Comparison of ENCODE assay signal across 7 mouse cellular contexts in the genomic region with DNA sequence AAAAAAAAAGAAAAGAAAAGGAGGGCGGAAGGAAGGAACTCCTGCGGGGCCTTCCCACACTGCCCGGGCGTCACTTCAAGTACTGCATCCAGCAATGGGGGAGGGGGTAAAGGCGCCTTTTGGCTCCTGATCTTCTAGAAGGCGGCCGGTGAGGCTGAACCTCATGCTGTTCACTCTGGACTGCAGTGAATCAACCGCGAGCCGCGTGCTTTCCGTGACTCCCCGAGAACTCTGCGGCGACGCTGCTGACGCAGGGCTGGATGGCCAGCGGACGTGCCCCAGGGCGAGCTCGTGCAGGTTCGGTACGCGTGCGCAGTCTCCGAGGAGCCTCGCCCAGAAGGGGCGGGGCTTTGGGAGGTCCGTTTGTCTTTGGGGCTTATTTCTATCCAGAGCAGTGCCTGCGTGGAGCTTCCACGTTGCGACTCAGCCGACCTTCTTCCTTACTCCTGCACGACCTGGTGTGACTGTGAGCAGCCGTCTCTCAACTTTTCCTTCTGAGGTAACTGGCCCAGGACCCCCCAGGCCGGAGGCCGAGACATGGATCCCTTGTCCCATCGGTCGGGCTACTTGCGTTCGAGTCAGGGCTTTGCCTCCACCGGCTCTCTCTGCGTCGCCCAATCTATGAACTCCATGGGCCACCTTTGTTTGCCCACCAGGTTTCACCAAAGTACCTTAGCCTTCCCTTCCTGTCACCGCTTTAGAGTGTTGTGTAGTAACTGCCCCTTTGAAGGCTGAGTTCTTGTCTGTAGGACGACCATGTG. TPM values are rescaled to one million over a fixed set of nuclear protein-coding genes. Genes with fewer than 3 reads are reported as not detected.
DNase-seq lines count a peak whose midpoint lies in the region; ATAC-seq lines count a peak whose summit lies in the region.

A gene (plus strand): TSS at position 177 of the 761 bp plus-strand sequence.

- peak within 1 kb of the TSS; percentile 82 for H3K9ac ChIP-seq in intestine, embryonic 16.5 days (ENCODE audit: low read depth, low read length)
- H3K9ac ChIP-seq in midbrain, embryonic 11.5 days (ENCODE audit: low read length): peak within 1 kb of the TSS; percentile 80

- under 1% methylated on average over 46 of the region's 46 CpGs for WGBS in intestine, embryonic 16.5 days
- under 1% methylated on average over 46 of the region's 46 CpGs for WGBS in midbrain, embryonic 11.5 days

- ATAC-seq in intestine, embryonic 16.5 days: peak; percentile 97
- peak; percentile 98 for ATAC-seq in midbrain, embryonic 11.5 days (ENCODE audit: low FRiP score)

- no peaks in the 10 kb centered on the region for H3K9me3 ChIP-seq in intestine, embryonic 16.5 days (ENCODE audit: control insufficient read depth, low read length)
- H3K9me3 ChIP-seq in midbrain, embryonic 11.5 days (ENCODE audit: control insufficient read depth, low read length): no peaks in the 10 kb centered on the region

- no peaks in the 10 kb centered on the region for H3K27me3 ChIP-seq in intestine, embryonic 16.5 days (replicated peaks; ENCODE audit: control insufficient read depth, insufficient read depth, low read length)
- H3K27me3 ChIP-seq in midbrain, embryonic 11.5 days (ENCODE audit: control insufficient read depth, insufficient read depth, low read length): no peaks in the 10 kb centered on the region

- 0 out of 2 replicates have a peak, but pooled peaks cover 3% of the 10 kb centered on the region for H3K36me3 ChIP-seq in intestine, embryonic 16.5 days (ENCODE audit: control insufficient read depth, insufficient read depth, low read length)
- peaks cover 3% of the 10 kb centered on the region; the same call in 1 of the 2 replicates for H3K36me3 ChIP-seq in midbrain, embryonic 11.5 days (ENCODE audit: control insufficient read depth, insufficient read depth, low read length)

- peak; percentile 95 for DNase-seq in adrenal gland, adult 2 months
- peak; percentile 93 for DNase-seq in embryo, embryonic 11.5 days (ENCODE audit: low read depth, low spot score)
- peak; percentile 82 to 91 for DNase-seq in gastrocnemius, postnatal 4 days (ENCODE audit: low spot score in 2 of 2)
- DNase-seq in left cerebral cortex, postnatal 36 days (ENCODE audit: low spot score in 2 of 2): peak; percentile 88 to 90
- DNase-seq in midbrain, embryonic 11.5 days (ENCODE audit: low spot score, missing footprints): peak; percentile 99
- peak; percentile 96 for DNase-seq in skeletal muscle tissue, adult 2 months (ENCODE audit: low read depth, low spot score)

- peak within 1 kb of the TSS; percentile 68 for H3K4me2 ChIP-seq in intestine, embryonic 16.5 days (ENCODE audit: low read depth, low read length)
- peak within 1 kb of the TSS; percentile 77 for H3K4me2 ChIP-seq in midbrain, embryonic 11.5 days

- intact Hi-C loops in left cerebral cortex, postnatal 36 days (cut with DNase I): no loop called here

- H3K27ac ChIP-seq in intestine, embryonic 16.5 days (ENCODE audit: low read length): peak within 1 kb of the TSS; percentile 90
- peak within 1 kb of the TSS; percentile 27; the same call in 1 of the 2 replicates for H3K27ac ChIP-seq in midbrain, embryonic 11.5 days (ENCODE audit: low read depth, low read length)

- peaks cover 9% of the 10 kb centered on the region for H3K4me1 ChIP-seq in intestine, embryonic 16.5 days (ENCODE audit: control insufficient read depth, insufficient read depth, low read length)
- H3K4me1 ChIP-seq in midbrain, embryonic 11.5 days (ENCODE audit: control insufficient read depth, insufficient read depth, low read length): peaks cover 4% of the 10 kb centered on the region; the same call in 1 of the 2 replicates

- peak within 1 kb of the TSS; percentile 70 for H3K4me3 ChIP-seq in intestine, embryonic 16.5 days (ENCODE audit: low read length)
- peak within 1 kb of the TSS; percentile 65 for H3K4me3 ChIP-seq in midbrain, embryonic 11.5 days (ENCODE audit: low read depth, low read length)

RNA-seq across cellular contexts. Expression of the gene that starts here (rescaled TPM):
- total RNA-seq in adrenal gland, adult 2 months (2021): 1 to 10 TPM; 2.6 to 6.8 TPM
- 10.0 and 12.1 TPM in 2 replicates for polyA plus RNA-seq in adrenal gland, adult 2 months (2012; rRNA removed)
- total RNA-seq in gastrocnemius, postnatal 4 days (2021): 1 to 10 TPM; 7.5 to 9.5 TPM
- polyA plus RNA-seq in intestine, embryonic 16.5 days (2015; fragmentation: Nextera tagmentation; extraction: Ambion mirVana): 27.0 and 27.8 TPM in 2 replicates
- 1 to 10 TPM; 6.5 to 7.5 TPM for total RNA-seq in left cerebral cortex, postnatal 36 days (2021)
- 30.1 and 30.5 TPM in 2 replicates for polyA plus RNA-seq in midbrain, embryonic 11.5 days (2014; fragmentation: Nextera tagmentation; extraction: Ambion mirVana)

Comparison
In these comparisons a context has a peak if more than half of its experiments do, and no peak if none do; other contexts are left out.
1. Peak in every context shown above with its lines: DNase-seq, ATAC-seq, H3K4me3 ChIP-seq and H3K27ac ChIP-seq.